Mouse (Mus musculus) lung, adult 2 months (tissue): ENCODE results near the gene Hyal3.

Source experiments
- CTCF ChIP-seq: fragments of 200-500 bp; IDR thresholded peaks from 2 replicates; pipeline ENCODE4 v1.5.1; 2011; ENCODE audit warnings: mild to moderate bottlenecking, low read length, control low read depth; ENCODE audit not compliant: insufficient read depth
- POLR2A ChIP-seq: fragments of 200-500 bp; IDR thresholded peaks from 2 replicates; pipeline ENCODE4 v1.6.1; 2011; ENCODE audit warnings: low read depth, mild to moderate bottlenecking, control low read depth, low read length, borderline replicate concordance; ENCODE audit errors: extremely low read depth

DNA sequence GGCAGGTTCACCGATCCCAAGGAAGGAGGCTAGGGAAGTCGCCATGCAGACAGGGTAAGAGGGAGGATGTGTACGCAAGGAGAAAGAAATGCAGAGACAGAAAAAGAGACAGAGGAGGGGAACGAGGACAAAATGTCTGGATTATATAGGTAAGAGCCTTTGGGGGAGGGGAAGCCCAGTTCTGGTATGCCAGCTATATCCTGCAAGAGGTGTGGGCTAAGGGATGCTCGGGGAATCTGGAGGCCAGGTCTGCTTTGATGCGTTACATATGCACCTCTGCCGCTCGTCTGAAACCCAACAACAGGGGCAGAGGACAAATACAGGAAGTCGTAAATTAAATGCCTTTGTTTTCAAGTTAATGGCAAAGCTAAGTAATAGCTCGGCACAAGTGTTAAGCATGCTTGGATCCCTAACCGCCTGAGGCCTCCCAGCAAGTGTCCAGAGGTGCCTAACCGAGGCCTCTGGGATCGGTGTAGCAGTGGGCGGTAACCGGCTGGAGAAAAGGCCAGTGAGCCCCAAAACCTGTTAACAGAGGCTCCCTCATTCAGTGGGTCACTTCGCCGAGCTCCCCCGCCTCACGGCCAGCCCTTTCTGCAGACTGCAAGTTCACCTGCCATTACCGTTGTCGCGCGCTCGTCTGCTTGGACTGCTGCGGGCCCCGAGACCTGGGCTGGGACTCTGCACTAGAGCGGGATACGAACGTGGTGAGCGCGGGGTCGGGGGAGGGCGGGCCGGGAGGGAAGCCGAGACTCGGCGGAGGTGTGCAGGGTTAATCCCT, 26.9 kb upstream of the Hyal3 start:
- TF ChIP-seq CTCF: no peak
- TF ChIP-seq POLR2A: no peak
